Mouse (Mus musculus): Measurements from ENCODE around the gene Grin1.
"Not testable (repeated sequence)": the region's sequence is repeated elsewhere in the genome, so short reads cannot be mapped to it uniquely, and the experiment has no call there.

The Grin1 gene

GRCm38 (mm10) chr2:25256443-25257109 lies 62.4 kb downstream of the Grin1 start:
- not testable (repeated sequence) for DNase-seq (ENCODE audit: low spot score in 2 of 2)

GRCm38 (mm10) chr2:25255284-25255779 lies 63.7 kb downstream of the Grin1 start, which contains the start of gene Tmem203:
Gene Tmem203, plus strand, starts transcription at chr2:25255439.
- DNase-seq (ENCODE audit: low spot score in 2 of 2), result peak; percentile 75 to 77

GRCm38 (mm10) chr2:25252331-25252730 lies 66.7 kb downstream of the Grin1 start:
- no peak for DNase-seq (ENCODE audit: low spot score in 2 of 2)

GRCm38 (mm10) chr2:25246183-25247072 lies 72.6 kb downstream of the Grin1 start, which contains the start of gene AL732309.1:
Gene AL732309.1, minus strand, starts transcription at chr2:25246863.
- no peak for DNase-seq (ENCODE audit: low spot score in 2 of 2)

- no peak for DNase-seq (ENCODE audit: low spot score in 2 of 2)
Measured at GRCm38 (mm10) chr2:25244144-25244543, 74.8 kb downstream of the Grin1 start.

- DNase-seq (ENCODE audit: low spot score in 2 of 2), result no peak
Measured at GRCm38 (mm10) chr2:25243342-25243741, 75.6 kb downstream of the Grin1 start.

- DNase-seq (ENCODE audit: low spot score in 2 of 2), result no peak
Measured at GRCm38 (mm10) chr2:25242101-25242506, 76.9 kb downstream of the Grin1 start, which contains the start of the genes Rnf208 and Cysrt1. Gene Rnf208, plus strand, starts transcription at chr2:25242255. Gene Cysrt1, minus strand, starts transcription at chr2:25242452.

GRCm38 (mm10) chr2:25241438-25241775 lies 77.6 kb downstream of the Grin1 start:
- no peak for DNase-seq (ENCODE audit: low spot score in 2 of 2)
